Mouse (Mus musculus) lung, adult 2 months (tissue): ENCODE data around the gene Gpr108. TPM values are rescaled to one million over a fixed set of nuclear protein-coding genes. Genes with fewer than 3 reads are reported as not detected.

Source experiments
- DNase-seq: peaks from one replicate; pipeline ENCODE4 v3.0.0; 2022
- H3K4me1 ChIP-seq: fragments of 200-500 bp; 2 replicates; pipeline ENCODE4 v1.6.1; 2011; ENCODE audit warnings: low read length; ENCODE audit not compliant: control insufficient read depth, insufficient read depth
- H3K4me3 ChIP-seq: fragments of 200-500 bp; replicated peaks from 2 replicates; pipeline ENCODE3; 2011; ENCODE audit warnings: low read depth, mild to moderate bottlenecking, control low read depth, low read length; ENCODE audit errors: extremely low read depth
- CTCF ChIP-seq: fragments of 200-500 bp; IDR thresholded peaks from 2 replicates; pipeline ENCODE4 v1.5.1; 2011; ENCODE audit warnings: mild to moderate bottlenecking, low read length, control low read depth; ENCODE audit not compliant: insufficient read depth
- POLR2A ChIP-seq: fragments of 200-500 bp; IDR thresholded peaks from 2 replicates; pipeline ENCODE4 v1.6.1; 2011; ENCODE audit warnings: low read depth, mild to moderate bottlenecking, control low read depth, low read length, borderline replicate concordance; ENCODE audit errors: extremely low read depth
- WGBS: fragments of 180-500 bp; shearing (Covaris S2); methylation state at CpG from one replicate; pipeline ENCODE4 v1.1.7; 2018; 5-methylcytosine and 5-hydroxymethylcytosine counted together
- polyA plus RNA-seq: library from polyadenylated mRNA; depleted of rRNA; stranded (reverse); fragments of >200 nt; gene quantifications from 2 replicates; pipeline ENCODE4 v1.2.3, GENCODE M21; 2012; rRNA removed

Gene Gpr108
- polyA plus RNA-seq, 1 experiment = 68.2 TPM

GRCm38 (mm10) chr17:57201841-57202724 lies 46.2 kb downstream of the Gpr108 start:
- DNase-seq = no peak
- Histone ChIP-seq H3K4me3 (no peak overlapping the region), H3K4me1 (no peaks in the 10 kb centered on the region)
- 69% methylated on average over 10 of the region's 10 CpGs for WGBS
- TF ChIP-seq POLR2A (no peak), CTCF (no peak)

GRCm38 (mm10) chr17:57198252-57198651 lies 50.0 kb downstream of the Gpr108 start:
- TF ChIP-seq CTCF (no peak), POLR2A (no peak)
- H3K4me3 ChIP-seq = no peak overlapping the region
- 59% methylated on average over 3 of the region's 3 CpGs for WGBS
- DNase-seq = no peak
- no peaks in the 10 kb centered on the region for H3K4me1 ChIP-seq

GRCm38 (mm10) chr17:57195326-57196010 lies 52.8 kb downstream of the Gpr108 start:
- TF ChIP-seq POLR2A (no peak), CTCF (no peak)
- WGBS = 69% methylated on average over 8 of the region's 8 CpGs
- no peak for DNase-seq
- no peak overlapping the region for H3K4me3 ChIP-seq
- no peaks in the 10 kb centered on the region for H3K4me1 ChIP-seq

- TF ChIP-seq CTCF (no peak), POLR2A (no peak)
- Histone ChIP-seq H3K4me3 (no peak overlapping the region), H3K4me1 (no peaks in the 10 kb centered on the region)
- 73% methylated on average over 3 of the region's 3 CpGs for WGBS
- no peak for DNase-seq
These were observed 53.5 kb downstream of the Gpr108 start for GRCm38 (mm10) chr17:57194771-57195170.

GRCm38 (mm10) chr17:57194041-57194507 lies 54.2 kb downstream of the Gpr108 start, which contains the start of gene Tnfsf14:
Gene Tnfsf14 (minus strand): TSS chr17:57194177.
- TF ChIP-seq CTCF = no peak
- TF ChIP-seq POLR2A = no peak
- peak; percentile 17 for DNase-seq
- H3K4me1 ChIP-seq = no peaks in the 10 kb centered on the region
- 54% methylated on average over 11 of the region's 11 CpGs for WGBS
- H3K4me3 ChIP-seq = no peak within 1 kb of the TSS

GRCm38 (mm10) chr17:57188510-57189192 lies 59.6 kb downstream of the Gpr108 start:
- DNase-seq = no peak
- H3K4me3 ChIP-seq = no peak overlapping the region
- WGBS = 41% methylated on average over 12 of the region's 12 CpGs
- TF ChIP-seq POLR2A (no peak), CTCF (no peak)
- H3K4me1 ChIP-seq = no peaks in the 10 kb centered on the region

- TF ChIP-seq POLR2A (no peak), CTCF (no peak)
- 42% methylated on average over 2 of the region's 2 CpGs for WGBS
These were observed 62.6 kb downstream of the Gpr108 start for GRCm38 (mm10) chr17:57185641-57186040.

More at GRCm38 (mm10) chr17:57185641-57186040, 62.6 kb downstream of the Gpr108 start:
- Histone ChIP-seq H3K4me1 (no peaks in the 10 kb centered on the region), H3K4me3 (no peak overlapping the region)
- no peak for DNase-seq

Other genes starting within 250 kb of the Gpr108 start
- gene Pspn, start 248.4 kb downstream of the Gpr108 start, polyA plus RNA-seq = not detected in 2 replicates
- gene Gtf2f1, start 237.2 kb downstream of the Gpr108 start, polyA plus RNA-seq = 22.3 and 23.4 TPM in 2 replicates
- gene Gm17949, start 237.0 kb downstream of the Gpr108 start, polyA plus RNA-seq = 0.13 and 0.16 TPM in 2 replicates
- gene Khsrp, start 216.9 kb downstream of the Gpr108 start, polyA plus RNA-seq = 75.8 and 80.7 TPM in 2 replicates
- gene Slc25a41, start 206.8 kb downstream of the Gpr108 start, polyA plus RNA-seq = 0.18 TPM in 1 of 2 replicates, not detected in the other
- gene Crb3, start 189.3 kb downstream of the Gpr108 start, polyA plus RNA-seq = 75.5 and 89.4 TPM in 2 replicates
- 44.0 and 51.8 TPM in 2 replicates for gene Slc25a23, start 188.6 kb downstream of the Gpr108 start, polyA plus RNA-seq
- 12.1 and 18.1 TPM in 2 replicates for gene Dennd1c, start 169.9 kb downstream of the Gpr108 start, polyA plus RNA-seq
- 34.2 and 37.7 TPM in 2 replicates for gene Tubb4a, start 160.7 kb downstream of the Gpr108 start, polyA plus RNA-seq
- 5.3 and 7.9 TPM in 2 replicates for gene Tnfsf9, start 143.1 kb downstream of the Gpr108 start, polyA plus RNA-seq
- not detected in 2 replicates for gene Cd70, start 98.7 kb downstream of the Gpr108 start, polyA plus RNA-seq
- 1.8 and 1.9 TPM in 2 replicates for gene Tnfsf14, start 54.3 kb downstream of the Gpr108 start, polyA plus RNA-seq
- gene C3, start 20.3 kb downstream of the Gpr108 start, polyA plus RNA-seq = 254 and 275 TPM in 2 replicates
- gene Trip10, start 1.0 kb upstream of the Gpr108 start, polyA plus RNA-seq = 43.0 and 50.7 TPM in 2 replicates
- 8.2 and 12.3 TPM in 2 replicates for gene Vav1, start 30.7 kb upstream of the Gpr108 start, polyA plus RNA-seq
- gene Adgre1, start 110.2 kb upstream of the Gpr108 start, polyA plus RNA-seq = 10.6 and 16.9 TPM in 2 replicates